Mouse (Mus musculus): ENCODE measurements at regions not wholly inside any gene's neighbourhood (a gene's known extent, or its start where the extent isn't known, plus 50 kb on each side); places are given as distances from the start of the nearest gene placed in this dataset.

DNA sequence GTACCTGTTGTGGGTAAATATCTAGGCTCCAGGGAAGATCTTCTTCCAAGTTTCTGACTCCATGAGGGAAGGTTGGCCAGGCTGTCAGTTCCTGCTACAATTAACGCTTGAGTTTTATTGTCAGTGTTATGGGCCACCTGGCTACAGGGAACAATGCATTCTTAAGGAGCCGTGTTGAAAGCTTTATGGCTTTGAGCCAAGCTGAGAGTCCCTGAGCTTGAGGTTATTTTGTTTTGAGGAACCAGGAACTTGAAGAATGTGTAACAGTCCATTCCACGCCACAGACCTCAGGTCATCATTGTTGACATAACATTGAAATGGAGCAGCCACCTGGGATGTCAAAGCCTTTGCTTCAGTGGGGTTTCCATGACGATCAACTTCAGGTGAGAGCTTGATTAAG, 71.6 kb upstream of the Lhx8 start:
- no peak for DNase-seq (ENCODE audit: low spot score in 2 of 2)
- intact Hi-C loops (cut with DNase I), result no loop called here

DNA sequence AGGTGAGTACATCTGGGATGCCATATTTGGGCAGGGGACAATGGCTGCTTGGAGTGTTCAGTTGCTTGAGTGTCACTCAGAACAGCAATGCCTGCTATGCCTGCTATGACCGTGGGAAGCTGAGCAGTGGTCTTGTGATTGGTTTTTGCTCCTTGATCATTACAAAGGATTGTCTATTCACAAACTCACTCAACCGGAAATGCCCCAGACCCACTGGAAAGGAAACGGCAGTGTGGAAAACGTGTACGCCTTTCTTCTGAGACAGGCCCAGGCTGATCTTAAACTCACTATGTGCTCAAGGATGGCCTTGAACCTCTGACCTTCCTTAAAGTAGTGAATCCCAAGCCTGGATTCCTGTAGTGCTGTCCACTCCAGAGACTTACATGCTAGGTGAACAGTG, 63.2 kb upstream of the Lhx8 start:
- DNase-seq (ENCODE audit: low spot score in 2 of 2), result no peak
- intact Hi-C loops (cut with DNase I), result no loop called here

DNA sequence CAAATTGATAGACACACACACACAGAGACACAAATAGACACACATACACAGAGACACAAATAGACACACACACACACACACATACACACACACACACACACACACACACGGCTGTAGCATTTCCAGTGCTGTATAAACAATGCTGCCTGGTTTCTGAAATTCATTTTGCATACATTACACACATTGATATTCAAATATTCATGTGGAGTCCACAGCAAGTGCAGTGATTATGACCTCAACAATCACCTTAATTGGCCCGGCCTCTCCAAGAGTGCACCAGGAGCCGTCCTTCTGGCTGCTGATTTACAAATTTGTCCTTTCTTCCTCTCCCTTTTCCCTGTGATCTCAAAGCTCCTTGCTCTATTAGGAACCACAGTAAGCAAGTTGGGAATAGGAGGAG, 61.2 kb upstream of the Lhx8 start:
- no peak for DNase-seq (ENCODE audit: low spot score in 2 of 2)
- intact Hi-C loops (cut with DNase I), result no loop called here

DNA sequence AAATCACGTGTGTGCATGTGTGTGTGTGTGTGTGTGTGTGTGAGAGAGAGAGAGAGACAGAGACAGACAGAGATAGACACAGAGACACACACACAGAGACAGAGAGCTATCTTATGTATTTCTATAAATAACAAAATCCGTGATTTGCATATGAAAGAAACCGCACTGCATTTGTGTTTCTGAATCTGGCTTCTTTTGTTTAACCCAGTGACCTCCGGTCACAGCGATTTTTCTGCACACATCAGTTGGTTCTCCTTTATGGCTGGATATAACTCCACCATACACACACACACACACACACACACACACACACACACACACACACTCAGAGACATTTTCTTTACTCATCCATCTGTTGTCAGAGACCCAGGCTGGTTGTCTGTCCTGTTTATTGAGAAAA, 58.2 kb upstream of the Lhx8 start:
- intact Hi-C loops (cut with DNase I), result no loop called here
- no peak for DNase-seq (ENCODE audit: low spot score in 2 of 2)

DNA sequence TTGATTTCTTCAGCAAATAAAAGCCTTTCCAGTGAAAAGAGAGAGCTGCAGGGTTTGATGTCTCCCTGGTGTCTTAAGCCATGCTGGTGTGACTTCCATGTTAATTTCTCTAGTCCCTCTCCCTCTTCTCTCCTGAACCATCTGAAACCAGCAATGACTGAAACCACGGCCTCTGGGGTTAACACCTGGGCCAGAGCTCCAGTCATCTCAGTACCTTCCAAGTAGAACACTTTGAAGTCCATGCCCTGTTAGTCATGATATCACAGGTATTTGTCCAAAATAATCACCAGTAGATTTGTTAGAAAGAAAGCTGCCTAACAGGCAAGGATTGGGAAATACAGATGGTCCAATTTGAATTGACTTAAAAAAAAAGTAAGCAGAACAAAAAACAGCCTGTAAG, 56.8 kb upstream of the Lhx8 start:
- intact Hi-C loops (cut with DNase I), result no loop called here
- no peak for DNase-seq (ENCODE audit: low spot score in 2 of 2)

DNA sequence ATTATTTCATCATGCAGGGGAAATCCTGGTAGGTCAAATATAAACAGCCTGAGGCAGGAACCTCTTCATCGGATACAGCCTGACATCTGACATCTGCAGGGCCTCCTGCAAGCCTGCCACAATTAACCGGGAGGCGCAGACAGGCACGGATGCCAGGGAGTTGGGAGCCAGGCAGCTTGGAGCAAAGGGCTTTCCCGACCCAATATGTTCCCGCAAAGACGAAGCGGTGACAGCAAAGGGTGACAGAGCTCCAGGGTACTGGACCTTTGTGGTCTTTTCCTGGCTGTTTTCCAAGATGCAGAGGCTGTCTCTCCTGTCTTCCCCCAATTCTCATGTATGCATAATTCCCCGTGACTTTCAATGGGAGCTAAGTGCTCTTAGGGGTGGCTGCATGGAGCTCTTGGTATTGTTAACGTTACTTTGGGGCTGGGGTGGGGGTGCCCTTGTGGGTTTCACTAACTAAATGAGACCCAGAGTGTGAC, 55.4 kb upstream of the Lhx8 start:
- DNase-seq (ENCODE audit: low spot score in 2 of 2), result no peak
- intact Hi-C loops (cut with DNase I), result no loop called here

DNA sequence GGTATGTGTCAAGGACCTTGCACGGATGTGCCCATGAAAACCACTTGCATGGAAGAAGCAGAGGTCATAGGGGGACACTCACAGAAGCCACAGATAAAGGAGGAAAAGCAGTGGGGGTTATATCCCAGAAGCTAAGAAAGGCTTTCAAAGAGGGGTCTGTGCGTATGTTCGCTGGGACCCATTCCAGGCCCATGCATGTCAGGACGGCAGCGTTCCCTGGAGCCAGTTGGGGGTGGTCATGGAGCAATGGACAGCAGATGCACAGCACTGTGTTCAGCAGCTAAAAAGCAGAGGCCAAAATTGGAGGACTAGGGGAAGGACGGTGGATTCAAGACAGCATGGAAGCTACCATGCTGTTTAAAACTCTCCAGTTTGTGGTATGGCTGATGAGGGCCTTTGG, 52.4 kb upstream of the Lhx8 start:
- intact Hi-C loops (cut with DNase I), result no loop called here
- no peak for DNase-seq (ENCODE audit: low spot score in 2 of 2)

DNA sequence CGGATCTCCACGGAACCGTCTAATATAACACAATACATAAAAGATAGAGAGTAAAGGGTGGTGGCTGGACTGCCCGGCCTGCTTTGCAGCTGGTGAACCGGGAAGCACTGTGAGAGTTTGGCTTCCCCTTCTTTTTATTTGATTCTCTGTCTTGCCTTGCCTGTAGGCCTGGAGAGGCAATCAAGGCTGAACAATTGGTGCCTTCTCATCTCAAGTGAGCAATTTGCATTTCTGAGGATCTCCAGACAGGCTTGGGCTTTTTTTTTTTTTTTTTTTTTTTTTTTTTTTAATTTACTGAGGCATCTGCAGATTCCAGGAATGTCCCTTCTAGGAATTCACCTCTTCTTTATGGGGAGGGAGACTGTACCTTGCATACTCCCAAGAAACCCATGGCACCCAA, 51.1 kb upstream of the Lhx8 start:
- no peak for DNase-seq (ENCODE audit: low spot score in 2 of 2)
- intact Hi-C loops (cut with DNase I), result no loop called here

All from left cerebral cortex, postnatal 36 days (tissue).